Mouse (Mus musculus) midbrain, embryonic 11.5 days (tissue): Measurements from ENCODE around the gene Mnd1. TPM values are rescaled to one million over a fixed set of nuclear protein-coding genes. Genes with fewer than 3 reads are reported as not detected.

Experiments
- ATAC-seq: fragments of 200-750 bp; cut with Nextera tagmentation; 2 replicates; pipeline ENCODE4 v1.8.0; 2017; ENCODE audit warnings: moderate TSS enrichment, moderate library complexity; ENCODE audit not compliant: low FRiP score
- DNase-seq: peaks from one replicate; pipeline ENCODE4 v3.0.0; 2015; ENCODE audit warnings: low spot score; ENCODE audit errors: missing footprints
- H3K27ac ChIP-seq: fragments of 300-500 bp; sonication (generic); 2 replicates; pipeline ENCODE4 v1.5.1; 2014; ENCODE audit warnings: low read depth, low read length
- H3K27me3 ChIP-seq: fragments of 300-500 bp; sonication (generic); 2 replicates; pipeline ENCODE4 v1.6.1; 2014; ENCODE audit warnings: mild to moderate bottlenecking, low read length, moderate library complexity, mixed read lengths; ENCODE audit not compliant: control insufficient read depth, insufficient read depth
- H3K36me3 ChIP-seq: fragments of 300-500 bp; sonication (generic); 2 replicates; pipeline ENCODE4 v1.6.1; 2014; ENCODE audit warnings: mild to moderate bottlenecking, low read length, moderate library complexity, mixed read lengths; ENCODE audit not compliant: control insufficient read depth, insufficient read depth
- H3K4me1 ChIP-seq: fragments of 300-500 bp; sonication (generic); 2 replicates; pipeline ENCODE4 v1.6.1; 2014; ENCODE audit warnings: low read length; ENCODE audit not compliant: control insufficient read depth, insufficient read depth
- H3K4me2 ChIP-seq: fragments of 300-500 bp; sonication (generic); 2 replicates; pipeline ENCODE4 v1.6.1; 2014; ENCODE audit warnings: mild to moderate bottlenecking, moderate library complexity
- H3K4me3 ChIP-seq: fragments of 300-500 bp; sonication (generic); 2 replicates; pipeline ENCODE4 v1.5.1; 2014; ENCODE audit warnings: low read depth, low read length
- H3K9ac ChIP-seq: fragments of 300-500 bp; sonication (generic); 2 replicates; pipeline ENCODE4 v1.6.1; 2014; ENCODE audit warnings: low read length
- H3K9me3 ChIP-seq: fragments of 300-500 bp; sonication (generic); 2 replicates; pipeline ENCODE4 v1.6.1; 2016; ENCODE audit warnings: low read length; ENCODE audit not compliant: control insufficient read depth
- WGBS: fragments of 180-500 bp; shearing (Covaris S2); extraction: QIAGEN DNeasy Blood & Tissue Kit; methylation state at CpG from one replicate; pipeline ENCODE4 v1.1.7; 2014; 5-methylcytosine and 5-hydroxymethylcytosine counted together
- polyA plus RNA-seq: library from polyadenylated mRNA; unstranded; fragments of >200 nt; fragmentation: Nextera tagmentation; extraction: Ambion mirVana; gene quantifications from 2 replicates; pipeline ENCODE4 v1.2.1, GENCODE M21; 2014

Mnd1 gene
- polyA plus RNA-seq, 1 experiment from 2014 or later, result 10.8 TPM

DNA sequence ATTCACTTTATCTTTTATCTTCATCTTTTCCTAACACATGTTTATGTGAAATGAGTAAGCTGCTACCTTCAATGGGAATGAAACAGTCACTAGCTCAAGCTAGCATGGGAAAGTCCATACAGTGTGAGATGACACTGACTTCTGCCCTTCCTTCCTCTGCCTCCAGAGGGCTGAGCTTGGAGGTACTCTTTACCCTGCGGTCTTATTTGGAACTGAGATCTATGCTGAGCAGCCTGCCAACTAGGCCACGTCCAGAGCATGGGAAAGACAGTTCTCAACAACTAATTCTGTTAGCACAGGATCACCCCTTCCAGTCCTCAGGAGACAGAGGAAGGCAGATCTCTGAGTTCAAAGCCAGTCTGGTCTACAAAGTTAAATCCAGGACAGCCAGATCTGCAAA is 64.6 kb downstream of the Mnd1 start:
- ATAC-seq (no peak), DNase-seq (peak; percentile 69)
- H3K27ac ChIP-seq, result no peak overlapping the region
- H3K4me1 ChIP-seq, result peaks cover 8% of the 10 kb centered on the region
- H3K9me3 ChIP-seq, result no peaks in the 10 kb centered on the region
- WGBS, result 42% methylated on average over 2 of the region's 2 CpGs
- H3K9ac ChIP-seq, result no peak overlapping the region
- H3K4me2 ChIP-seq, result no peak overlapping the region
- no peaks in the 10 kb centered on the region for H3K36me3 ChIP-seq
- H3K27me3 ChIP-seq, result no peaks in the 10 kb centered on the region; the same call in 1 of the 2 replicates
- H3K4me3 ChIP-seq, result no peak overlapping the region

DNA sequence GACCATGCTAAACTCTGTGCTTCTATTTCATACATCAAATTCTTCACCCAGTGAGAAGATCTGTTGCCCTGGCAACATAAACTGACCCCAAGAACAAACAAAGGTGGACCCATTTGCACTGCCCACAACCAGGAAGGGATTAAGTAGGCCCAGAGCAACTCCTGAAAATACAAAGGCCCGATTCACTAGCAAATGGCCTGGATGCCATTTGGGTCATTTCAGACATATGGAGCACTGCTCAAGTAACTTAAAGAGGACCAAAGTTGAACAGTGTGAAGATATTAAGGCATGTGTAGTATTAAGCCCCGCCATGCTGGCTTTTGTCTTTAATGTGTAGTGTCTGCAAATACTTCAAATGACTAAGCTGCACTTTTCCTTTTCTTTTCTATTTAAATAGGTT is 68.7 kb downstream of the Mnd1 start:
- H3K36me3 ChIP-seq, result no peaks in the 10 kb centered on the region
- no peak overlapping the region for H3K4me3 ChIP-seq
- no peaks in the 10 kb centered on the region; the same call in 1 of the 2 replicates for H3K9me3 ChIP-seq
- 25% methylated on average over 2 of the region's 2 CpGs for WGBS
- H3K4me1 ChIP-seq, result peaks cover 8% of the 10 kb centered on the region
- no peak overlapping the region for H3K4me2 ChIP-seq
- ATAC-seq (peak; percentile 73), DNase-seq (peak; percentile 86)
- no peak overlapping the region for H3K9ac ChIP-seq
- H3K27ac ChIP-seq, result peak overlapping the region; percentile 7; the same call in 1 of the 2 replicates
- H3K27me3 ChIP-seq, result peaks cover 2% of the 10 kb centered on the region

DNA sequence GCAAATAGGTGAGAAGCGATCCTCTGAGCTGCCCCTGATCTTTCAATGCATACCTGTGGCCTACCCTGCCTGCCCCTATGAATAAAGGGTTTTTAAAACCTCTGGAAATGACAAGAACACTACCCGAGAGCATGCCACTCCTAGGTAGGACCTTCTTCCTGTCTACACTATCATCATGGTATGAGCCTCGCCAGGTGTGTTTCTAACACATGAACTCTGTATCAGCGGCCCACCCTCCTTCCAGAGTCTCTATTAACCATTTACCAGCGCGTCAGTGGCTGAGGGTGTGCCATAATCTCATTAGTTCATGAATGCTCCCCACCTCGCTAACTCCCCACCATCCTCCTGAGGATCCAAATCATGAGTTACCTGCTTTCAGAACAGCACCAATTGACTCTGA is 69.2 kb downstream of the Mnd1 start:
- H3K27ac ChIP-seq, result no peak overlapping the region
- H3K4me1 ChIP-seq, result peaks cover 8% of the 10 kb centered on the region
- no peak overlapping the region for H3K4me3 ChIP-seq
- DNase-seq (peak; percentile 83), ATAC-seq (no peak)
- H3K9ac ChIP-seq, result no peak overlapping the region
- H3K4me2 ChIP-seq, result no peak overlapping the region
- H3K9me3 ChIP-seq, result no peaks in the 10 kb centered on the region; the same call in 1 of the 2 replicates
- WGBS, result 76% methylated on average over 7 of the region's 7 CpGs
- H3K27me3 ChIP-seq, result peaks cover 2% of the 10 kb centered on the region
- no peaks in the 10 kb centered on the region for H3K36me3 ChIP-seq

DNA sequence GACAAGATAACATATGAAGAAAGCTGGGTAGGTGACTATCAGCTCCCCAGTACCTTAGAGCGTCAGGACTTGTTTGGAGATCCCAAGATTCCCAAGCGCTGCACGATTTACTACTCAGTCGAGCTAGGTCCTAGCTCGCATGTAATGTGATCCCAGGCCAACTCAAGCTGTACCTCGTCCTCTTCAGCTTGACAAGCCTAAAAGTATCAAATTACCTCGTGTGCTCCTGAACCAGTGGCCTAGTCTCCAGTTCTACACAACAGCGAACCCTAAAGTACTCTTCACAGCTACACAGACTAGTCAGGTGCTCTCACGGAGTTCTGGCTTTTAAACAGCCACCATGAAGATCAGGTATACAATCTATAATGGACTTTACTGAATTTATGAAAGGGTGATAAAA is 70.2 kb downstream of the Mnd1 start:
- DNase-seq (peak; percentile 69), ATAC-seq (no peak)
- H3K27me3 ChIP-seq, result peaks cover 2% of the 10 kb centered on the region
- no peaks in the 10 kb centered on the region; the same call in 1 of the 2 replicates for H3K9me3 ChIP-seq
- WGBS, result 56% methylated on average over 9 of the region's 9 CpGs
- no peak overlapping the region for H3K4me3 ChIP-seq
- peaks cover 8% of the 10 kb centered on the region for H3K4me1 ChIP-seq
- H3K36me3 ChIP-seq, result no peaks in the 10 kb centered on the region
- no peak overlapping the region for H3K9ac ChIP-seq
- no peak overlapping the region for H3K4me2 ChIP-seq
- no peak overlapping the region for H3K27ac ChIP-seq

DNA sequence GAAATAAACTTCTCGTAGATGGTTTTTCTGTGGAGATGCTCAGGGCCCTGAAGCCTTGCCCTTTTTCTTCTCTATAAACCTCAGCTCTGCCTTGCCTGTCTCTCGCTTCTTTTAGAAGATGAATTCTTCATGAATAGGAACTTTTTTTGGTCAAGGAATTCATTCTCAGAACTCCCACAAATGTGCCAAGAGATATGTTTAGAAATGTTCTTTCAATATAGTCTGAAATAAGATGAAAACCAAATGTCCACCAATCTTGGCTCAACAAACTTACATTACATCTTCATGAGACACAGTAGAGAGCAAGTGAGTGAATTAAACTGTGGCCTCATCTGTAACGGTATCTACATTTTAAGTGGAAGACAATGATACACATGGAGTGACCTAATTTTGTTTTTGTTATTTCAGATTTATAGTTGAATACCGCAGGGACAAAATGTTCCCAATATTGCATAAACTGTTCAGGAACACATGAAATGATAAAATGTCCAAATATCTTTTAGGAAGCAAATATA is 74.3 kb downstream of the Mnd1 start:
- Histone ChIP-seq H3K4me2 (no peak overlapping the region), H3K27me3 (peaks cover 2% of the 10 kb centered on the region; the same call in 1 of the 2 replicates), H3K27ac (no peak overlapping the region), H3K9ac (no peak overlapping the region), H3K4me3 (no peak overlapping the region), H3K4me1 (0 out of 2 replicates have a peak, but pooled peaks cover under 1% of the 10 kb centered on the region), H3K9me3 (no peaks in the 10 kb centered on the region; the same call in 1 of the 2 replicates), H3K36me3 (no peaks in the 10 kb centered on the region)
- no peak for ATAC-seq
- no peak for DNase-seq
- 92% methylated on average over 4 of the region's 4 CpGs for WGBS

DNA sequence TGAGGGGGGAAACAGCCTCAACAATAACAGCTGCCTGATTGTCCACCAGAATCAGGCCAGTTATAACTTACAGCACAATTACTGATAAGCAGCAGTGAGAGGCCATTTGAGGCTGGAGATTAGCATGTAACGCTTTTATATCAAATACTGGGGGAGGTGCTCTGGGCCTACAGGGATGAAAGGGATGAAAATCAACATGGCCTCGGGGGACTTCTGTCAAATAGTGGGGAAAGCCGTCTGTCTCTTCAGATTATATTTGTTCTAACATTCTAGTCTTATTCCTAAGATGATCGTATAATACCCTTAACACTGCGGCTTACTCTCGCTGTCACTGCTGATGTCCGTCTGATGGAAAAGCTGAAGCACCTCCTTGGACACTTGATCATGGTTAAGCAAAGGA is 75.5 kb downstream of the Mnd1 start:
- no peak overlapping the region for H3K4me3 ChIP-seq
- no peak overlapping the region for H3K9ac ChIP-seq
- H3K4me1 ChIP-seq, result no peaks in the 10 kb centered on the region
- DNase-seq (no peak), ATAC-seq (no peak)
- no peaks in the 10 kb centered on the region; the same call in 1 of the 2 replicates for H3K27me3 ChIP-seq
- no peak overlapping the region for H3K27ac ChIP-seq
- WGBS, result 79% methylated on average over 7 of the region's 7 CpGs
- no peaks in the 10 kb centered on the region for H3K36me3 ChIP-seq
- no peak overlapping the region for H3K4me2 ChIP-seq
- H3K9me3 ChIP-seq, result no peaks in the 10 kb centered on the region; the same call in 1 of the 2 replicates

DNA sequence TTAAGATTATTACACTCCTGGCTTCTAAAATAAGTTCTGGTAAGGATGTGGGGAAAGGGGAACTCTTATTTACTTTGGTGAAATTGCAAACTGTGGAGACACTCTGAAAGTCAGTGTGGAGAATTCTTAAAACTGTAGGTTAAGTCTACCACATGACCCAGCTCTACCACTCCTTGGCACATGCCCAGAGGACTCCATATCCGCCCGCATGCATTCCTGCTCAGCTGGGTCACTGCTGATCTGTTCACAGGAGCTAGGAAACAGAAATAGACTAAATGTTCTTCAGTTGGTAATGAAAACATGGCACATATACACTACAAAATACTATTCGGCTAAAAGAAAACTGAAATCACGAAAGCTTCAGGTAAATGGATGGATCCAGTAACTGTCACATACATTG is 78.1 kb downstream of the Mnd1 start:
- no peak overlapping the region for H3K4me2 ChIP-seq
- DNase-seq, result no peak
- ATAC-seq, result no peak
- no peak overlapping the region for H3K27ac ChIP-seq
- 93% methylated on average over 4 of the region's 4 CpGs for WGBS
- H3K9ac ChIP-seq, result no peak overlapping the region
- no peaks in the 10 kb centered on the region; the same call in 1 of the 2 replicates for H3K9me3 ChIP-seq
- no peaks in the 10 kb centered on the region for H3K36me3 ChIP-seq
- no peak overlapping the region for H3K4me3 ChIP-seq
- H3K27me3 ChIP-seq, result no peaks in the 10 kb centered on the region
- no peaks in the 10 kb centered on the region for H3K4me1 ChIP-seq

DNA sequence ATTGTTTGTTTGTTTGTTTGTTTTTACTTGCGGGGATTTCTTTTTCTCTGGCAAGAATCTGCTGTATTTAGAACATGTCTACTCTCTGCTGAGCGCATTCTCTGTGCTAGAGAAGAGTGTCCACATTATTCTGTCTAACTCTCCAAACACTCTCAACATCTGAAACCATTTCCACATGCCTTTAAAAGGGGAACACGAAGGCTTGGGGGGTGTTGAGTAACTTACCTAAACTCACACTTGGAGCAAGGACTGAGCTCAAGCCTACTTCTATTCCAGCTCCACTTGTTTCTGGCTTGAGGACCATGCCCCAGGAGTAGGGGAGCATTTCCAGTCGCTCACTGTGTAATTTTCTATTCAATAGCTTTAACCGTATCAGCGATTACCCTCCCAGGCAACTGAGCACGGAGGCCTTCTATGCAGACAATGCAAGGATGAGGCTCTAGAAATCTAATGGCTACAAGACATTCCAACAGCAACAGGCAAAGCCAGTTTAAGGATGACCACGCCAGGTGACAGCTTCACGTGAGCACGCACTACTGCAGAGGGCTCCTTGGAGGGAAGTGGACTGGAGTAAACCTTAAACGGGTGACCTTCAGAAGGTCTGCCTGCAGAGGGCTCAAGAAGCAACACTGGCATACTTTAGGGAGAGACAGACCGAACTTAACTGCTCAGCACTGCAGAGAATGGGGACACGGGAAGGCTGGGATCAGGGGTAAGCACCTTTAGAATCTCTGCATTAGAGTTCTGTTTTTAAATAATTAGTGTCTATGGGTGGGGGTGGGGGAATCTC is 78.8 kb downstream of the Mnd1 start:
- no peak overlapping the region for H3K27ac ChIP-seq
- no peaks in the 10 kb centered on the region for H3K27me3 ChIP-seq
- no peaks in the 10 kb centered on the region for H3K36me3 ChIP-seq
- 76% methylated on average over 13 of the region's 13 CpGs for WGBS
- no peaks in the 10 kb centered on the region for H3K9me3 ChIP-seq
- H3K4me1 ChIP-seq, result no peaks in the 10 kb centered on the region
- DNase-seq (peak; percentile 75), ATAC-seq (no peak)
- H3K9ac ChIP-seq, result no peak overlapping the region
- no peak overlapping the region for H3K4me2 ChIP-seq
- H3K4me3 ChIP-seq, result no peak overlapping the region

DNA sequence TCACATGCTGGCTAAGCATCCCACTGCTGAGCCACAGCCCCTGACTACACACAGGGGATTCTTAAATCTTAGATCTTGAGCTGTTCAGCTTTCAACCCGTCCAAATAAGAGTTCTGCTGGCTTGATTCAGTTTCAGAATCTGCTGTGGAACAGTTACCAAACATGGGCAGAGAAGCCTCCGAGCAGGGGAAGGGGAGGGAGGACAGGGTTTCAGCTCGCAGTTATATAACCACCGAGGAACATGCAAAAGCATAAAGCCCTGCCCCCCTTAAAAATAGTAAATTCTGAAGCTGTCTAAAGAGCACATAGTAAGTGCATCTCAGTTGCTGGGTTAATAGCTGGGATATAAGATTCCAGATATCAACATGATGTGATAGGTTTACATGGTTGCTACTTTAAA is 80.1 kb downstream of the Mnd1 start:
- DNase-seq, result peak; percentile 68
- no peak for ATAC-seq
- Histone ChIP-seq H3K4me1 (no peaks in the 10 kb centered on the region), H3K36me3 (no peaks in the 10 kb centered on the region), H3K4me3 (no peak overlapping the region), H3K27ac (no peak overlapping the region), H3K4me2 (no peak overlapping the region), H3K9me3 (no peaks in the 10 kb centered on the region), H3K9ac (no peak overlapping the region), H3K27me3 (no peaks in the 10 kb centered on the region)
- WGBS, result 80% methylated on average over 4 of the region's 4 CpGs
